Mouse (Mus musculus): ENCODE data around the gene Rbm20. TPM values are rescaled to one million over a fixed set of nuclear protein-coding genes. Genes with fewer than 3 reads are reported as not detected.

Gene Rbm20
- polyA plus RNA-seq, 1 experiment from 2014 or later, result 4.9 TPM

DNA sequence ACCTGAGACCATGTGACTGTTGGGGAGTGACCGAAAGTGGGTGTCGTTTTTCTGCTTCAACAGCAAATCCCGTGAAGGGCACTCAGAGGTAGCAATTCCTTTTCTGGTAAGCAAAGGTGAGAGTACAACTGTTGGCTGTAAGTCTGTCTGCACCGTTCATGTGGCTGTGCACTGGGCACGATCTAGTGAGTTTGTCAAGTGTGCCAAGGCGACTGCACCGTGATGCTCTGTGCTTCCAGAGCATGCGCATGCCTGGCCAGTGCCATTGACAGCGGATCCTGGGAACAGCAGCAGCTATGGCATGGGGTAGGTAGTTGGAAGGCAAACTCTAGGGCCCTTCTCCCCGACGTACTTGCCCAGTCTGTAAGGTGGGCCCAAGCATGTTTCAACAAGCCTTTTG is 49.6 kb downstream of the Rbm20 start:
- 72% methylated on average over 11 of the region's 11 CpGs for WGBS
- no peak overlapping the region for H3K9ac ChIP-seq (replicated peaks)
- no peak for ATAC-seq (replicated peaks)

GRCm38 (mm10) chr19:53727277-53727676 is 50.2 kb downstream of the Rbm20 start:
- H3K9me3 ChIP-seq, result no peaks in the 10 kb centered on the region
- H3K36me3 ChIP-seq, result no peaks in the 10 kb centered on the region
- H3K4me2 ChIP-seq (replicated peaks), result no peak overlapping the region
- no peak overlapping the region for H3K27ac ChIP-seq (replicated peaks)
- no peak for ATAC-seq (replicated peaks)
- no peaks in the 10 kb centered on the region for H3K27me3 ChIP-seq
- 56% methylated on average over 4 of the region's 4 CpGs for WGBS
- H3K4me3 ChIP-seq, result no peak overlapping the region
- H3K9ac ChIP-seq (replicated peaks), result no peak overlapping the region
- H3K4me1 ChIP-seq, result no peaks in the 10 kb centered on the region

More for the DNA sequence above, 49.6 kb downstream of the Rbm20 start:
- no peaks in the 10 kb centered on the region for H3K4me1 ChIP-seq
- no peak overlapping the region for H3K4me2 ChIP-seq (replicated peaks)
- H3K4me3 ChIP-seq, result no peak overlapping the region
- H3K27ac ChIP-seq (replicated peaks), result no peak overlapping the region
- no peaks in the 10 kb centered on the region for H3K27me3 ChIP-seq
- no peaks in the 10 kb centered on the region for H3K9me3 ChIP-seq
- no peaks in the 10 kb centered on the region for H3K36me3 ChIP-seq

DNA sequence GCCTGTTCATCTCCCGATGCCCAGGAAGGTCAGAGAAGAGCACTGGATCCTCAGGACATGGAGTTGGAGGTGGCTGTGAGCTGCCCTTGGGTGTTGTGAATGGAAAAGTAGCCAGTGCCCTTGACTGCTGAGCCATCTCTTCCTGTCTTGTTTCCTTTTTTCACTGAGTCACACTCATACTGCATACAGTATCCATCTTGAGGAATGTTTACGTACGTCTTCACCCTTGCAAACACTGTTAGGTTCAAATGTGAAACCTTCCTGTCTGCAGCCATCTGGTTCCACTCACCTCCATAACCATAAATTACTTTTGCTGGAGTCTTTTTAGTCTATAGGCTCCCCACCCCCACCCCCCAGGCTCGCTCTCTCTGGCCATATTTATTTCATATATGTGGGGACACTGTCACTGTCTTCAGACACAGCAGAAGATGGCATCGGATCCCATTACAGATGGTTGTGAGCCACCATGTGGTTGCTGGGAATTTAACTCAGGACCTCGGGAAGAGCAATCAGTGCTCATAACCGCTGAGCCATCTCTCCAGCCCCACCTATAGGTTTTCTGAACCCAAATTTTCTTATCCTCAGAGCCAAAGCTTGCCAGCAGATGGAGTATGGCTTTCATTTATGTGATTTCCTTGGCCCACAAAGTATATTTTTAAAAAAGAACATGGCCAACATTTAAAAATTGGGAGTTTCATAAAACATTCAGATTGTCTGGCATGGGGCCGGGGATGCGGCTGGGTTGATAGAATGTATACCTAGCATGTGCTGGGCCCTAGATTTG is 51.0 kb downstream of the Rbm20 start:
- no peaks in the 10 kb centered on the region for H3K4me1 ChIP-seq
- no peak overlapping the region for H3K4me3 ChIP-seq
- no peak overlapping the region for H3K27ac ChIP-seq (replicated peaks)
- no peak overlapping the region for H3K9ac ChIP-seq (replicated peaks)
- H3K36me3 ChIP-seq, result no peaks in the 10 kb centered on the region
- H3K27me3 ChIP-seq, result no peaks in the 10 kb centered on the region
- H3K4me2 ChIP-seq (replicated peaks), result no peak overlapping the region
- no peaks in the 10 kb centered on the region for H3K9me3 ChIP-seq
- no peak for ATAC-seq (replicated peaks)
- 83% methylated on average over 9 of the region's 9 CpGs for WGBS

GRCm38 (mm10) chr19:53729919-53730318 is 52.8 kb downstream of the Rbm20 start:
- H3K9ac ChIP-seq (replicated peaks), result no peak overlapping the region
- WGBS, result 83% methylated on average over 10 of the region's 10 CpGs
- H3K4me1 ChIP-seq, result no peaks in the 10 kb centered on the region
- no peak overlapping the region for H3K4me2 ChIP-seq (replicated peaks)
- H3K36me3 ChIP-seq, result no peaks in the 10 kb centered on the region
- no peaks in the 10 kb centered on the region for H3K27me3 ChIP-seq
- no peak overlapping the region for H3K27ac ChIP-seq (replicated peaks)
- ATAC-seq (replicated peaks), result no peak
- H3K4me3 ChIP-seq, result no peak overlapping the region
- no peaks in the 10 kb centered on the region for H3K9me3 ChIP-seq

- no peak overlapping the region for H3K4me3 ChIP-seq
- H3K4me1 ChIP-seq, result no peaks in the 10 kb centered on the region
- H3K27ac ChIP-seq (replicated peaks), result no peak overlapping the region
- ATAC-seq (replicated peaks), result no peak
- H3K9me3 ChIP-seq, result no peaks in the 10 kb centered on the region
- no peaks in the 10 kb centered on the region for H3K36me3 ChIP-seq
- H3K9ac ChIP-seq (replicated peaks), result no peak overlapping the region
- H3K27me3 ChIP-seq, result no peaks in the 10 kb centered on the region
- 76% methylated on average over 8 of the region's 8 CpGs for WGBS
- H3K4me2 ChIP-seq (replicated peaks), result no peak overlapping the region
These were observed 54.7 kb downstream of the Rbm20 start for GRCm38 (mm10) chr19:53731761-53732201.

DNA sequence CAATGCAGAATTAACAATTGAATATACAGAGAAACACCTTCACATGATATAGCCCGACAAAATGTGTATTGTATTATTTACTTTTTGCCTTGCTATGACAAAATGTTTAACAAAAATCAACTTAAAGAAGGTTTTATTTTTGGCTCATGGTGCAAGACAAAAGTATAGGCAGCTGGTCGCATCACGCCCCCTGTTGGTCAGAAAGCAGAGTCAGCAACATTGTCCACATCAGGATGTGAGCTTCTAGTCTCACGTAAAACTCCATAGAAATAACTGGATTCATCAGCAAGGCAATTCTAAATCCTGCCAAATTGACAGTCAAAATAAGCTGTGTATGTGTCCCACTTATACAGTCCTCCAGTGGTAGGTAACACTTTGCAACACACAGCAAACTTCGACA is 57.7 kb downstream of the Rbm20 start:
- Histone ChIP-seq H3K4me1 (no peaks in the 10 kb centered on the region), H3K27ac (replicated peaks) (no peak overlapping the region), H3K4me2 (replicated peaks) (no peak overlapping the region), H3K27me3 (no peaks in the 10 kb centered on the region), H3K4me3 (no peak overlapping the region), H3K36me3 (no peaks in the 10 kb centered on the region), H3K9me3 (no peaks in the 10 kb centered on the region), H3K9ac (replicated peaks) (no peak overlapping the region)
- no peak for ATAC-seq (replicated peaks)
- WGBS, result 55% methylated on average over 5 of the region's 5 CpGs

- Histone ChIP-seq H3K36me3 (no peaks in the 10 kb centered on the region), H3K27me3 (no peaks in the 10 kb centered on the region), H3K9me3 (no peaks in the 10 kb centered on the region), H3K4me3 (no peak overlapping the region), H3K27ac (replicated peaks) (no peak overlapping the region), H3K4me1 (no peaks in the 10 kb centered on the region), H3K9ac (replicated peaks) (no peak overlapping the region), H3K4me2 (replicated peaks) (no peak overlapping the region)
- WGBS, result 80% methylated on average over 6 of the region's 6 CpGs
- ATAC-seq (replicated peaks), result no peak
These were observed 61.6 kb downstream of the Rbm20 start for GRCm38 (mm10) chr19:53738701-53739131.

GRCm38 (mm10) chr19:53739570-53740266 is 62.6 kb downstream of the Rbm20 start:
- H3K36me3 ChIP-seq, result no peaks in the 10 kb centered on the region
- H3K9me3 ChIP-seq, result no peaks in the 10 kb centered on the region
- H3K27me3 ChIP-seq, result no peaks in the 10 kb centered on the region
- no peaks in the 10 kb centered on the region for H3K4me1 ChIP-seq
- H3K27ac ChIP-seq (replicated peaks), result no peak overlapping the region
- H3K4me3 ChIP-seq, result no peak overlapping the region
- 77% methylated on average over 8 of the region's 8 CpGs for WGBS
- no peak for ATAC-seq (replicated peaks)
- H3K4me2 ChIP-seq (replicated peaks), result no peak overlapping the region
- H3K9ac ChIP-seq (replicated peaks), result no peak overlapping the region

DNA sequence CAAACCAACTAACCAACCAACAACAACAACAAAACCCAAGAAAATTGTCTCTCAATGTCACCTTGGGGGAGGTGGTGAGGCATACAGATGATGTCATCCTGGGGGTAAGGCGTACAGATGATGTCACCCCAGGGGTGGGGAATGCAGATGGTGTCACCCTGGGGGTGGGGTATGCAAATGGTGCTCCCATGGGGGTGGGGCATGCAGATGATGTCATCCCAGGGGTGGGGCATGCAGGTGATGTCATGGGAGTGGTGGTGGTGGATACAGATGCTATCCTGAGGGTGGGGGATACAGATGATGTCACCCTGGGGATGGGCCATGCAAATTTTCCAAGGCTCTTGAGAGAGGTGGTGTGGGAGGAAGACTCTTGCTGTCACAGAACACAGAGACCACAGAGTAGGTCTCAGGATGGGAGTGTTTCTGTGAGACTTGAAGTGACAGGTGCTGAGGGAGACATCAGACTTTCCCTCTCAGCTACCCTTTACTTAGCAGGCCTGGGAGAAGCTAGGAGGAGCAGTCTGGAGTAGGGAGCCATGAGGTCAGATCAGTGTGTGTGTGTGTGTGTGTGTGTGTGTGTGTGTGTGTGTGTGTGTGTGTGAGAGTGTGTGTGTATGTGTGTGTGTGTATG is 63.8 kb downstream of the Rbm20 start:
- no peaks in the 10 kb centered on the region for H3K4me1 ChIP-seq
- WGBS, result 94% methylated on average over 1 of the region's 1 CpGs
- no peak for ATAC-seq (replicated peaks)
- no peaks in the 10 kb centered on the region for H3K36me3 ChIP-seq
- H3K27ac ChIP-seq (replicated peaks), result no peak overlapping the region
- H3K9ac ChIP-seq (replicated peaks), result no peak overlapping the region
- H3K9me3 ChIP-seq, result no peaks in the 10 kb centered on the region
- no peak overlapping the region for H3K4me2 ChIP-seq (replicated peaks)
- H3K4me3 ChIP-seq, result no peak overlapping the region
- H3K27me3 ChIP-seq, result no peaks in the 10 kb centered on the region

- no peak for ATAC-seq (replicated peaks)
- no peak overlapping the region for H3K27ac ChIP-seq (replicated peaks)
These were observed 64.8 kb downstream of the Rbm20 start for GRCm38 (mm10) chr19:53741902-53742301.

GRCm38 (mm10) chr19:53745354-53745753 is 68.2 kb downstream of the Rbm20 start:
- 89% methylated on average over 3 of the region's 3 CpGs for WGBS
- H3K36me3 ChIP-seq, result no peaks in the 10 kb centered on the region

More at GRCm38 (mm10) chr19:53741902-53742301, 64.8 kb downstream of the Rbm20 start:
- Histone ChIP-seq H3K4me2 (replicated peaks) (no peak overlapping the region), H3K9ac (replicated peaks) (no peak overlapping the region), H3K4me1 (no peaks in the 10 kb centered on the region), H3K9me3 (no peaks in the 10 kb centered on the region), H3K27me3 (no peaks in the 10 kb centered on the region), H3K36me3 (no peaks in the 10 kb centered on the region), H3K4me3 (no peak overlapping the region)
- WGBS, result 67% methylated on average over 3 of the region's 3 CpGs

DNA sequence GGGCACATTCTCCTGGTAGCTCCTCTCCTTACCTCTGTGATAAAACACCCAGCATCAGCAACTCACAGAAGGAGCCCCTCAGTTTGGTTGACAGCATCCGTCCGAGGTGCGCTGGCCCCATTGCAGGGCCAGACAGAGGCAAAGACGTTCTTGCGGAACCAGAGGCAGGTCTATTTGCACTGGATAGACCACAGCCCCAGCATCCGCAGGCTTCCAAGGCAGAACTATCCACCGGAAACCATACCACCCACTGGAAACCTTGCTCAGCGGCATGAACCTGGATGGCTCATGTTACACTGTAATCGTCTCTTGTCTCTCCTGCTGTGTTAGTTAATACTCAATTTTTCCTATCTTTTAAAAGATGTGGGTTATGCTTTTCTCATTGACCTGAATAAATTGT is 69.0 kb downstream of the Rbm20 start:
- Histone ChIP-seq H3K4me2 (replicated peaks) (no peak overlapping the region), H3K27ac (replicated peaks) (no peak overlapping the region), H3K9ac (replicated peaks) (no peak overlapping the region), H3K36me3 (no peaks in the 10 kb centered on the region), H3K9me3 (no peaks in the 10 kb centered on the region), H3K4me3 (no peak overlapping the region), H3K4me1 (no peaks in the 10 kb centered on the region), H3K27me3 (no peaks in the 10 kb centered on the region)
- WGBS, result 83% methylated on average over 9 of the region's 9 CpGs
- ATAC-seq (replicated peaks), result no peak

More at GRCm38 (mm10) chr19:53745354-53745753, 68.2 kb downstream of the Rbm20 start:
- Histone ChIP-seq H3K4me3 (no peak overlapping the region), H3K4me1 (no peaks in the 10 kb centered on the region), H3K9ac (replicated peaks) (no peak overlapping the region), H3K27ac (replicated peaks) (no peak overlapping the region), H3K4me2 (replicated peaks) (no peak overlapping the region), H3K27me3 (no peaks in the 10 kb centered on the region), H3K9me3 (no peaks in the 10 kb centered on the region)
- no peak for ATAC-seq (replicated peaks)
